Mouse (Mus musculus): Measurements from ENCODE around the gene Fbxw11.

Gene Fbxw11

DNA sequence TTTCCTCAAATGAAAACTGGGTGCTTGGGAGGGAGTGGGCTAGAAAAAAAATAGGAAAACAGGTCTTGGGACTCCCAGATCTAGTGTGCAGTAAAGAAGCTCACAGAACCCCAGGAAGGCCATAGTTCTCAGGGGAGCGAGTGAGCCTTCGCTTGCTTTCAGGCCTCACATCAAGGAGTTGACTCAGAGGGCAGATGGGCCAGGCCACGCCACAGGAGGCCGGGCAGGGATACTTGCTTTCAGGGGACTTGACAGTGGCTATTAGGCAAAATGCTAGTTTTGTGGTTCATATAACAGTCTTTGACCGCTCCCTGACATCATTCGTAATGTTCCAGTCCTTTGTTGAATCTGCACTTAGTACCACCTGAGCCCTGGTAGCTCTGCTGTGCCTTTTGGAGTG lies 18.6 kb upstream of the Fbxw11 start:
- no peak for DNase-seq (ENCODE audit: low read depth)

- DNase-seq (ENCODE audit: low read depth): peak; percentile 59
Observed at GRCm38 (mm10) chr11:32625677-32626076, 16.8 kb upstream of the Fbxw11 start.

DNA sequence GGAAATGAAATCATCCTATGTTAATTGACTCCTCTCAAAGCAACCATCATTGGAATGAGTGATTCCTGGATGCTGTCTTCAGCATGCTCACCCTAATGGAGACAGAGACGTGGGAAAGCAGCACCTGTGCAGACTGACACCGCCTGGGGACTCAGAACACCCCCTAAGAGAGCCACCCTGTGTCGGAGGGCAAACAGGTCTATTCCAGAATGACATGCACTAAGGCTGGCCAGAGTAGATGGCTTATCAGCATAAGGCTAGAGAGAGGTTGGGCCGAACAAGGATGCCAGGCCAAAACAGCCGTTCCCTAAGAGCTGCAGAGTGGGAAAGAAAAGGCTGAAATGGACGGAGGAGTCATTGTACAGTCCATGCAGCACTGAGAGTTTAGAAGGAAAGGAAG lies 16.4 kb upstream of the Fbxw11 start:
- DNase-seq (ENCODE audit: low read depth): no peak

DNA sequence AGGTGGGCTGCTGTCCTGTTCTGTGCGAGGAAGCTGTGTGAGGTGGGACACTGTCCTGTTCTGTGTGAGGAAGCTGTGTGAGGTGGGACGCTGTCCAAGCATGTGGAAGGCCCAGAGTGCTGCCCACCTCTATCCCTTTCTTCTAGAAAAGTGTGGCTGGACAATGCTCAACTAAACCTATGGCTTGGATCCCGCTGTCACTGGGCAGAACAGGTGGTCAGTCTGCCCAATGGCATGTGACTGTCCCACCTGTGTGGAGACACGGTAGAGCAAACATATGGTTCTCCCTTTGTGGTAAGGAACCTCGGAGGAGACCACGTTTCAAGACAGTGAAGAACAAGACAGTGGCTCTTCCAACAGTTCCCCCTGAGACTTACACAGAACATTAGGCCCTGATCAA lies 14.6 kb upstream of the Fbxw11 start:
- no peak for DNase-seq (ENCODE audit: low read depth)

GRCm38 (mm10) chr11:32629713-32630211 lies 12.8 kb upstream of the Fbxw11 start:
- DNase-seq (ENCODE audit: low read depth): no peak

- DNase-seq (ENCODE audit: low read depth): no peak
Observed at GRCm38 (mm10) chr11:32632671-32633070, 9.9 kb upstream of the Fbxw11 start.

- DNase-seq (ENCODE audit: low read depth): peak; percentile 45
Observed at GRCm38 (mm10) chr11:32633542-32633941, 9.0 kb upstream of the Fbxw11 start.

- no peak for DNase-seq (ENCODE audit: low read depth)
Observed at GRCm38 (mm10) chr11:32634143-32634542, 8.4 kb upstream of the Fbxw11 start.

GRCm38 (mm10) chr11:32634842-32635241 lies 7.7 kb upstream of the Fbxw11 start:
- DNase-seq (ENCODE audit: low read depth): no peak

DNA sequence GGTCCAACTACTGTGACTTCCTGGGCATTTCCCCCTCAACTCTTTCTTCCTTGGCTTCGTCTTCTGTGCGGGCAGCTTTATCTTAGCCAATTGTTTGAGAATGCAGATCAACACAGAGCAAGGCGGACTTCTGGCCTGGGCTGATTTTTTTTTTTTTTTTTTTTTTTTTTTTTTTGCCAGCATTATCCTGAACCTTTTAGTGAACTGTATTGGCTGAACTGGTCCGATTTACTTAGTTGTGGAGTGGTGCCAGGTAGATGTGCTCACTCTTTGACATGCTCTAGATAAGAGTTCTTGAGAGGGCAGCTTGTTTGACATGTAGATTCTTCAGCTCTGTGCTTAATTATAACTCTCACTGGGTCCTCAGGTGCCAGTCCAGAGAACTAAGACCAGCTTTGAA lies 6.2 kb upstream of the Fbxw11 start:
- DNase-seq (ENCODE audit: low read depth): no peak

- DNase-seq (ENCODE audit: low read depth): no peak
Observed at GRCm38 (mm10) chr11:32638521-32639255, 3.8 kb upstream of the Fbxw11 start.

- no peak for DNase-seq (ENCODE audit: low read depth)
Observed at GRCm38 (mm10) chr11:32640617-32641016, 1.9 kb upstream of the Fbxw11 start.

DNA sequence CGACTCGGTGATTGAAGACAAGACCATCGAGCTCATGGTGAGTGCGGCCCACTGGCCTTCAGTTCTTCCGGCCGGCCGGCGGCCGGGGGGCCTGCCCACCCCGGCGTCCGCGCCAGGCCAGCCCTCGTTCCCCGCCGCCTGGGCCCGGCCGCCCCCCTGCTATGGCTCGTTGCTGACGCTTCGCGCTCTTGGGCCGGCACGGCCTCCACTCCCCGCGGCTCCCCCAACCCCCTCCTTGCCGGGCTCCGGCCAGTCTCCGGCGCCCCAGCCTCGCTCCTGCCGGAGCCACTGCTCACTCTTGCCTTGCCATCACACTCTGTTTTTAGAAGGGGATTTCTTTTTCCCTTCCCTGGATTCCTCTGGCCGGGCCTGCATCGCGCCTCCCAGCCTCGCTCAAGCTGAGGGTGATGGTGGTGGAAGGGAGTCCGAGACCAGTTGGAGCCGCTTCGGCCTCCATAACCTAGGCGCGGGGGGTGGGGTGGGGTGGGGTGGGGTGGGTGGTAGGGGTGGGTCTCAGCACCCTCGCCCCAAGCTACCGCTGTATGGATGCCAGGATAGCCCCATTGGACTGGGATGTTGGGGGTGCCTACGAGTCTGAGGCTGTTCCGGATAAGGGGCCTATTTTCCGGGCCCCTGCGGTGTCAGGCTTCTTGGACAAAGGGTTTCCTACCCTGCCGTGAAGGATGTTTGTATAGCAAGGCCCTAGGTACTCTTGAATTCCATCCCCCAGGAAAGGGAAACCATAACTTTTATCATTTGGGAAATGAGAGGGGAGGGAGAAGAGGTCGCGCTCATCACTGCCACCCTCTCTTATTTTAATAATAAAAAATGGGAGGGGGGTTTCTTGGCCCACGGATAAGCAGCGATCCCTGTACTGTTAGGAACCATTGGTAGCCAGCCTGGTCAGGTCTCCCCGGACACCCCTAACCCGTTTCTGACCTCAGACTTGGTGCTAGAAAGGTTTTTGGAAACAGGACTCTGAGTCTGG lies 669 bp downstream of the Fbxw11 start:
- DNase-seq (ENCODE audit: low read depth): no peak

GRCm38 (mm10) chr11:32644010-32644409 lies 1.5 kb downstream of the Fbxw11 start:
- peak; percentile 53 for DNase-seq (ENCODE audit: low read depth)

- no peak for DNase-seq (ENCODE audit: low read depth)
Observed at GRCm38 (mm10) chr11:32647265-32647664, 4.7 kb downstream of the Fbxw11 start.

GRCm38 (mm10) chr11:32650236-32650749 lies 7.8 kb downstream of the Fbxw11 start:
- no peak for DNase-seq (ENCODE audit: low read depth)

DNA sequence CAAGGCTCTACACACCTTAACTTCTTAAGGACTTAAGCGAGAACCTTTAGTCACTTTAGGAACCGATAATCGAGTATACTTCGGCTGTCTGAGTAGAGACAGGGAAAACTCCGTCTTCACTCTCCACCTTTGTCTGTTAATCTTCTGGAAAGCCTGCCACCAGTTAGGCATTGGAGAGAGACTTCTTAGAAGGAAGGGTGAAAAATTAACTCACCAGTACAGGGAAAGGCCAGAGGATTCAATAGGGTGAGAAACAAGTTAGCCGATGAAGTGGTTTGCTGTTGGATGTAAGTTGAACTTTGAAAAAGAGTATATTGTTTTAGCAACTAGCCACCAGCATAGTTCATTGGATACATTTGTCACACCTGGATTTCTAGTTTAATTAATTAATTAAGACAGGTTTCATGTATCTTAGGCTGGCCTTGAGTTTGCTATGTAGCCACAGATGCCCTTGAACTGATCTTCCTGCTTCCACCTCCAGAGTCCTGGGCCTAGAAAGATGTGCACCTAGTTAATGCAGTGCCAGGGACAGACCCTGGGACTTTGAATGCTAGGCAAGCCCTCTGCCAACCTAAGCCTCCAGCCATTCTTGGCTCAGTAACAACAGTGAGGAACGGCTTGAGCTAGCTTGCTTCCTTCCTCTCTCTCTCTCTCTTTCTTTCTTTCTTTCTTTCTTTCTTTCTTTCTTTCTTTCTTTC lies 8.5 kb downstream of the Fbxw11 start:
- no peak for DNase-seq (ENCODE audit: low read depth)

- no peak for DNase-seq (ENCODE audit: low read depth)
Observed at GRCm38 (mm10) chr11:32651723-32652122, 9.2 kb downstream of the Fbxw11 start.

- no peak for DNase-seq (ENCODE audit: low read depth)
Observed at GRCm38 (mm10) chr11:32662082-32662656, 19.6 kb downstream of the Fbxw11 start.

GRCm38 (mm10) chr11:32665639-32666038 lies 23.1 kb downstream of the Fbxw11 start:
- DNase-seq (ENCODE audit: low read depth): no peak

- no peak for DNase-seq (ENCODE audit: low read depth)
Observed at GRCm38 (mm10) chr11:32666983-32667382, 24.5 kb downstream of the Fbxw11 start.

- DNase-seq (ENCODE audit: low read depth): peak; percentile 16
Observed at GRCm38 (mm10) chr11:32671480-32671879, 29.0 kb downstream of the Fbxw11 start.
